Mouse (Mus musculus) heart, embryonic 10.5 days (tissue): Measurements from ENCODE around the gene Ivns1abp. TPM values are rescaled to one million over a fixed set of nuclear protein-coding genes. Genes with fewer than 3 reads are reported as not detected.
A peak's percentile ranks its signal among the peaks of the same experiment; 100 is the strongest.
"Not testable (repeated sequence)": the region's sequence is repeated elsewhere in the genome, so short reads cannot be mapped to it uniquely, and the experiment has no call there.

Experiments
- DNase-seq: peaks from one replicate; pipeline ENCODE4 v3.0.0-alpha.2; 2017; ENCODE audit warnings: low spot score
- H3K27ac ChIP-seq: fragments of 300-500 bp; sonication (generic); 2 replicates; pipeline ENCODE4 v1.5.1; 2016; ENCODE audit warnings: mild to moderate bottlenecking
- H3K27me3 ChIP-seq: fragments of 300-500 bp; sonication (generic); 2 replicates; pipeline ENCODE4 v1.6.1; 2016; ENCODE audit warnings: mild to moderate bottlenecking; ENCODE audit not compliant: poor library complexity, insufficient read depth, severe bottlenecking
- H3K36me3 ChIP-seq: fragments of 300-500 bp; sonication (generic); 2 replicates; pipeline ENCODE4 v1.6.1; 2016; ENCODE audit warnings: mild to moderate bottlenecking, moderate library complexity
- H3K4me1 ChIP-seq: fragments of 300-500 bp; sonication (generic); 2 replicates; pipeline ENCODE4 v1.6.1; 2016; ENCODE audit warnings: mild to moderate bottlenecking
- H3K4me3 ChIP-seq: fragments of 300-500 bp; sonication (generic); 2 replicates; pipeline ENCODE4 v1.5.1; 2016; ENCODE audit warnings: mild to moderate bottlenecking, moderate library complexity
- H3K9me3 ChIP-seq: fragments of 300-500 bp; sonication (generic); 2 replicates; pipeline ENCODE4 v1.6.1; 2016; ENCODE audit warnings: mild to moderate bottlenecking, moderate library complexity
- WGBS: fragments of 180-500 bp; shearing (Covaris S2); methylation state at CpG from one replicate; pipeline ENCODE4 v1.1.7; 2016; 5-methylcytosine and 5-hydroxymethylcytosine counted together
- polyA plus RNA-seq: library from polyadenylated mRNA; unstranded; fragments of >200 nt; fragmentation: Nextera tagmentation; extraction: Ambion mirVana; gene quantifications from 2 replicates; pipeline ENCODE4 v1.2.1, GENCODE M21; 2016

The Ivns1abp gene
- 275 and 305 TPM in 2 replicates for polyA plus RNA-seq

GRCm38 (mm10) chr1:151344283-151345108 is at the start of gene Ivns1abp:
TSS of gene Ivns1abp (plus strand) at chr1:151344477.
- H3K4me3 ChIP-seq, result peak within 1 kb of the TSS; percentile 98
- DNase-seq, result peak; percentile 98
- under 1% methylated on average over 104 of the region's 104 CpGs for WGBS
- no peaks in the 10 kb centered on the region for H3K9me3 ChIP-seq
- H3K27me3 ChIP-seq, result no peaks in the 10 kb centered on the region
- peaks cover 3% of the 10 kb centered on the region; the same call in 1 of the 2 replicates for H3K36me3 ChIP-seq
- H3K27ac ChIP-seq, result peak within 1 kb of the TSS; percentile 99
- peaks cover 47% of the 10 kb centered on the region for H3K4me1 ChIP-seq

DNA sequence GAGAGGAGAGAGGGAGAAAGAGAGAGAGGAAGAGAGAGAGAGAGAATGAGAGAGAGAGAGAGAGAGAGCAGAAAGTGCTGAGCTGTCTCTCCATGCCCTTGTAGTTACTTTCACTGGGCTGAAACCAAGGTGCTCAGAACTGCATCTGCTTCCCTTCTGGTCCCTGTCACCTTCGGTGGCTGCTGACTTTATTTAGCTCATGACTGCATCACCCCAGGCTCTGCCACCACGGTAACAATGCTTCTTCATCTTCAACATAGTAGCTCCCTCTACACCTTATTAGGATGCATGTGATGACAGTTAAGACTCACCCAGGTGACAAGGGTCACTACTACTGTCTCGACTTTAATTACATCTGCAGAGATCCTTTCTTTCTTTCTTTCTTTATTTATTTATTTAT is 48.8 kb upstream of the Ivns1abp start:
- H3K36me3 ChIP-seq, result no peaks in the 10 kb centered on the region
- peak; percentile 80 for DNase-seq
- peaks cover 10% of the 10 kb centered on the region for H3K4me1 ChIP-seq
- no peaks in the 10 kb centered on the region for H3K27me3 ChIP-seq
- no peaks in the 10 kb centered on the region for H3K9me3 ChIP-seq
- no peak overlapping the region for H3K4me3 ChIP-seq
- WGBS, result 38% methylated on average over 3 of the region's 3 CpGs
- H3K27ac ChIP-seq, result peak overlapping the region; percentile 42; the same call in 1 of the 2 replicates

DNA sequence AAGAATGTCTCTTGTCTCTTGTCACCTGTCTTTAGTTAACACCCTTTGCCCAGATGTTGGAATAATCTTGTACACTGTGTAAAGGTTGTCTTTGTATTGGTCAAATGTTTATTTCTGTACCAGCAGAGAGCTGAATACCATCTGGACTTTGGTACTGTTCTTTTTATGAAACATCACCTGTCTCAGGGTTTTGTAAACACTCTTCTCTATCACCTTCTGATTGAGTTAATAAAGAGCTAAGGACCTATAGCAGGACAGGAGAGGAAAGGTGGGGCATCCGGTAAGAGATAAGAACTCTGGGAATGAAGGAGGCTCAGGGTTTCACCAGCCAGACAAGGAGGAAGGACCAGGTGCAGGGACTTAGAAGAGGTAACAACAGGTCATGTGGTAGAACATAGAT is 47.7 kb upstream of the Ivns1abp start:
- peaks cover 10% of the 10 kb centered on the region for H3K4me1 ChIP-seq
- no peak overlapping the region for H3K27ac ChIP-seq
- no peak for DNase-seq
- H3K9me3 ChIP-seq, result no peaks in the 10 kb centered on the region
- 58% methylated on average over 1 of the region's 1 CpGs for WGBS
- H3K4me3 ChIP-seq, result no peak overlapping the region
- no peaks in the 10 kb centered on the region for H3K27me3 ChIP-seq
- H3K36me3 ChIP-seq, result no peaks in the 10 kb centered on the region

GRCm38 (mm10) chr1:151297025-151297424 is 47.3 kb upstream of the Ivns1abp start:
- Histone ChIP-seq H3K4me3 (no peak overlapping the region), H3K9me3 (no peaks in the 10 kb centered on the region), H3K36me3 (no peaks in the 10 kb centered on the region), H3K27me3 (no peaks in the 10 kb centered on the region), H3K4me1 (peaks cover 10% of the 10 kb centered on the region), H3K27ac (no peak overlapping the region)
- DNase-seq, result no peak
- 78% methylated on average over 6 of the region's 6 CpGs for WGBS

GRCm38 (mm10) chr1:151297596-151297995 is 46.7 kb upstream of the Ivns1abp start:
- H3K27ac ChIP-seq, result no peak overlapping the region
- H3K4me3 ChIP-seq, result no peak overlapping the region
- peaks cover 14% of the 10 kb centered on the region for H3K4me1 ChIP-seq
- DNase-seq, result no peak
- no peaks in the 10 kb centered on the region for H3K36me3 ChIP-seq
- H3K27me3 ChIP-seq, result no peaks in the 10 kb centered on the region
- no peaks in the 10 kb centered on the region for H3K9me3 ChIP-seq
- WGBS, result 74% methylated on average over 2 of the region's 2 CpGs

DNA sequence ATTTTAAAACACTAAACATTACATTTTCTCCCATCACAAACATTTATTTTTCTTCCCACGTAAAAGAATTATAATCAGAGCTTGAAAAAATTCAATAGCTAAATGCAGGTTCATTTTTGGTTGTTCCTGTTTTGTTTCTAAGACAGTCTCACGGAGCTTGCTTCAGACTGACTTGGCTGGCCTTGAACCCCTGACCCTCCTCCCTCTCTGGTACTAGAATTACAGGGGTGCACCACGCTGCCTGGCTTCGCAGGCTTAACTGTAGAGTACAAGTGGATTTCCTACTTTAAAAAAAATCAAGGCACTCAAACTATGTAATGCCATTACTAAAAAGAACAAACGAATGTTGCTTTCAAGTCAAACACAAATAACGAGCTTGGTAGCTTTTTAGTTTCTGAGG is 42.8 kb upstream of the Ivns1abp start:
- H3K36me3 ChIP-seq, result no peaks in the 10 kb centered on the region
- peaks cover 8% of the 10 kb centered on the region for H3K4me1 ChIP-seq
- no peaks in the 10 kb centered on the region for H3K9me3 ChIP-seq
- H3K27ac ChIP-seq, result no peak overlapping the region
- H3K27me3 ChIP-seq, result no peaks in the 10 kb centered on the region
- H3K4me3 ChIP-seq, result no peak overlapping the region
- 78% methylated on average over 6 of the region's 6 CpGs for WGBS
- DNase-seq, result no peak

- 75% methylated on average over 3 of the region's 3 CpGs for WGBS
- no peak for DNase-seq
- no peak overlapping the region for H3K27ac ChIP-seq
- no peaks in the 10 kb centered on the region for H3K27me3 ChIP-seq
- no peaks in the 10 kb centered on the region for H3K9me3 ChIP-seq
- H3K4me1 ChIP-seq, result peaks cover 4% of the 10 kb centered on the region; the same call in 1 of the 2 replicates
- H3K4me3 ChIP-seq, result no peak overlapping the region
- no peaks in the 10 kb centered on the region for H3K36me3 ChIP-seq
These were observed 42.4 kb upstream of the Ivns1abp start for GRCm38 (mm10) chr1:151301904-151302303.

- H3K4me3 ChIP-seq, result no peak overlapping the region
- H3K27ac ChIP-seq, result no peak overlapping the region
- no peaks in the 10 kb centered on the region for H3K9me3 ChIP-seq
- H3K27me3 ChIP-seq, result no peaks in the 10 kb centered on the region
- peaks cover 4% of the 10 kb centered on the region; the same call in 1 of the 2 replicates for H3K4me1 ChIP-seq
- no peaks in the 10 kb centered on the region for H3K36me3 ChIP-seq
- DNase-seq, result no peak
These were observed 41.0 kb upstream of the Ivns1abp start for GRCm38 (mm10) chr1:151303265-151303664.

DNA sequence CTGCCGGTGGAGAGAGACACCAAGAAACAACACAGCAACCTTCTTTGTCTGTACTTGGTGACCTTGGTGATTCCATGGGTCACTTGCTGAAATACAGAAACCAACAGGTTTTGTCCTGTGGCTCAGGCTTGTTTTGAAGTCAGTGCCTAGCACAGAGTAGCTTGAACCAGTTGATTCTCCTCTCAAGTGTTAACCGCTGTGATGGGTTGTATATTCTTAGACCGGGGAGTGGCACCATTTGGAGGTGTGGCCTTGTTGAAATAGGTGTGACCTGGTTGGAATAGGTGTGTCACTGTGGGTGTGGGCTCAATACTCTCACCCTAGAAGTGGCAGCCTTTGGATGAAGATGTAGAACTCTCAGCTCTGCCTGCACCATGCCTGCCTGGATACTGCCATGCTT is 39.3 kb upstream of the Ivns1abp start:
- H3K27me3 ChIP-seq, H3K4me1 ChIP-seq, H3K9me3 ChIP-seq, H3K36me3 ChIP-seq, H3K27ac ChIP-seq, H3K4me3 ChIP-seq, DNase-seq: not testable (repeated sequence)
- 81% methylated on average over 3 of the region's 3 CpGs for WGBS

GRCm38 (mm10) chr1:151307059-151307458 is 37.2 kb upstream of the Ivns1abp start:
- no peaks in the 10 kb centered on the region for H3K36me3 ChIP-seq
- 68% methylated on average over 2 of the region's 2 CpGs for WGBS
- no peaks in the 10 kb centered on the region for H3K9me3 ChIP-seq
- H3K4me1 ChIP-seq, result peaks cover 4% of the 10 kb centered on the region; the same call in 1 of the 2 replicates
- no peak overlapping the region for H3K27ac ChIP-seq
- no peaks in the 10 kb centered on the region for H3K27me3 ChIP-seq
- no peak for DNase-seq
- no peak overlapping the region for H3K4me3 ChIP-seq

- DNase-seq, result no peak
- H3K9me3 ChIP-seq, result no peaks in the 10 kb centered on the region
- no peaks in the 10 kb centered on the region for H3K36me3 ChIP-seq
- 84% methylated on average over 3 of the region's 3 CpGs for WGBS
- no peak overlapping the region for H3K4me3 ChIP-seq
- H3K27me3 ChIP-seq, result no peaks in the 10 kb centered on the region
- no peaks in the 10 kb centered on the region; the same call in 1 of the 2 replicates for H3K4me1 ChIP-seq
- no peak overlapping the region for H3K27ac ChIP-seq
These were observed 36.5 kb upstream of the Ivns1abp start for GRCm38 (mm10) chr1:151307821-151308220.

DNA sequence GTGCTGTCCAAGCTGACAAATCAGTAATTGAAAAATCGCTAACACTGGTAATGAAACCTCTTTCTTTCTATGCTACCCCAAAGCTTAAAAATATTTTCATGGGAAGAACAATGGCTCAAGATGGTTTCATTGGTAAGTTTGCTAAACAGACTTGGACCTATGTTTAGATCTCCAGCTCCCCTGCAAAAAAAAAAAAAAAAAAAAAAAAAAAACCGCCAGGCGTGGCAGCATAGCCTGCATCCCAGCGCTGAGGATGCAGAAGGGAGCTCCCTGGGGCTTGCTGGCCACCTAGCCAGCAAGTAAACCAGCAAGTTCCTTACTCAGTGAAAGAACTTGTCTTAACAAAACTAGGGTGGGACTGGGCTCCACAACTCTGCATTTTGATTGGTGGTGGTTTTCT is 35.8 kb upstream of the Ivns1abp start:
- Histone ChIP-seq H3K27ac (no peak overlapping the region), H3K4me1 (no peaks in the 10 kb centered on the region; the same call in 1 of the 2 replicates), H3K36me3 (no peaks in the 10 kb centered on the region), H3K27me3 (no peaks in the 10 kb centered on the region), H3K9me3 (no peaks in the 10 kb centered on the region), H3K4me3 (no peak overlapping the region)
- WGBS, result 48% methylated on average over 4 of the region's 4 CpGs
- no peak for DNase-seq

DNA sequence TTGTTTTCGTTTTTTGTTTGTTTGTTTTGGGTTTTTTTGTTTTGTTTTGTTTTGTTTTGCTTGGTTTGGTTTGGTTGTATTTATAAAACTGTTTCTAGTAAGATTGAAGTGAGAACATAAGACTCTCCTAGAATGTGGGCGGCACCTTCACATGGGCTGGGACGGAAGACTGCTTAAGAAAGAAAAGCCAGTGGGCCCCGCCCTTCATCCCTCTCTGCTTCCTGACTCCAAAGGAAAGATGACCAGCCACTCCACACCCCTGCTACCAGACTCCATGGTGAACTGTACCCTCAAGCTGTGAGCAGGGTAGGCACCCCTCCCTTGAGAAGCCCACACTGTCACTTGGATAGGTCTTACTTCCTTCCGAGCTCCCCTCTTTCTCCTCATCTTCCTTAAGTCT is 33.8 kb upstream of the Ivns1abp start:
- Histone ChIP-seq H3K9me3 (no peaks in the 10 kb centered on the region), H3K4me3 (no peak overlapping the region), H3K4me1 (no peaks in the 10 kb centered on the region; the same call in 1 of the 2 replicates), H3K27me3 (no peaks in the 10 kb centered on the region), H3K36me3 (no peaks in the 10 kb centered on the region), H3K27ac (no peak overlapping the region)
- whole genome bisulfite sequencing, result 75% methylated on average over 5 of the region's 5 CpGs
- no peak for DNase-seq
